Mouse (Mus musculus): ENCODE measurements at regions not wholly inside any gene's neighbourhood (a gene's known extent, or its start where the extent isn't known, plus 50 kb on each side); places are given as distances from the start of the nearest gene placed in this dataset.

DNA sequence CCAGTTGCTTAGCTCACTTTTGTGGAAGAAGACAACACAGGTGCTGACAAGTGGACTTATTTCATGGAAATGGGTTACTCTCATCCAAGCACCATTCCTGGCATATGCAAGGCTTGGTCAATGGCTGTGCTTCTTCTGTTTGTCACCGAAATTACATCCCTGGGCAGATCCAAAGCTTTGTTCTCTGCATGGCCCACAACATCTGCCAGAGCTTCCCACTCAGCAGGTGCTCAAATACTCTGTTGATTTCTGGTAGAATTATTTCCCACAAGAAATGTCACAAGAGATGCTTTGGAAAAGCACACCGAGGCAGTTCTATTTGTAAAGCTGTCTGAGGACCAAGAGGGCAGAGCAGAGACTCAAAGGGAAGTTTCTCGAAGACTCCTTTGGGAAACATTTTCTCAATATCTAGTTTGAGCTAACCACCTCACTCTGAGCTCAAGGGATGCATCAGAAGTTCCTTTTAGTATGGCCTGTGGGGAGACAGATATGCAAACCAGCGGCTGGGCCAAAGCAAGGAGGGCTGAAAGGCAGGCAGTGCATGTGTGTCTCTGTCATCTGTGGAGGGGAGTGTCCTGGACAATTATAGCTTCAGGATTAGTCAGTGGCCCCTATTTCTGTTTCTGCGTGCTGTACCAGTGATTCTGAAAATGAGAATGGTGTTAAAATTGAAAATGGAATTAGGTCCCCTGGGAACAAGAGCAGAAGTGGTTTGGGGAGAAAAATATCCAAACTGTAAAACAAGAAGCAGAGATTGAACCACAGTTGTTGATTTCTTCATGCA is 69.5 kb upstream of the Clnk start:
- TF ChIP-seq POLR2A (IDR thresholded peaks at IDR 0.05; ENCODE audit: extremely low read depth, insufficient read depth, low read length) (no peak), CTCF (IDR thresholded peaks at IDR 0.05; ENCODE audit: extremely low read depth, insufficient read depth, low read length) (no peak)

Measured in cortical plate, adult 2 months (tissue).